8 mouse cellular contexts compared by ENCODE assay signal in the genomic region with DNA sequence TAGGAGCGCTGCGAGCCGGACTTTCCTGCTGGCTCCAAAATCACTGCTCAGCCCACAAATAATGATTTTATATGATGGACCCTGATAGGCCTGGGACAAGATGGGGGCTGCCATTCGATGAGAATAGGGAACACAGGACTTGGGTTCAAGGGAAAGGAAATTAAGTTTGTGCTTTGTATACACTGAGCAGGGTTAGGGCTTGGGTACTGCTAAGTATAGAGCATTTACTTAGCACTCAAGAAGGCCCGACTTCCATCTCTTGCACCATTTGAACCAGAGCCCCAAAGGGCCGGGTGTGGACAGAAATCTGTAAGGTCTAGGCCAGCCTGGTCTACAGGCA. TPM values are rescaled to one million over a fixed set of nuclear protein-coding genes. Genes with fewer than 3 reads are reported as not detected.
DNase-seq lines count a peak whose midpoint lies in the region; ATAC-seq and TF ChIP-seq lines count a peak whose summit lies in the region.

No protein-coding gene starts in this region.

- peak overlapping the region; percentile 89 for H3K4me3 ChIP-seq in layer of hippocampus, adult 2 months
- H3K4me3 ChIP-seq in embryonic facial prominence, embryonic 11.5 days (ENCODE audit: low read depth, low read length): peak overlapping the region; percentile 59
- peak overlapping the region; percentile 70 for H3K4me3 ChIP-seq in intestine, embryonic 14.5 days (ENCODE audit: low read depth, low read length)

- no peak for TF ChIP-seq CTCF in layer of hippocampus, adult 2 months (conservative IDR thresholded peaks at IDR 0.05)

- 30% methylated on average over 6 of the region's 6 CpGs for WGBS in embryonic facial prominence, embryonic 11.5 days
- 32% methylated on average over 6 of the region's 6 CpGs for WGBS in intestine, embryonic 14.5 days

- H3K27ac ChIP-seq in layer of hippocampus, adult 2 months: peak overlapping the region; percentile 85
- peak overlapping the region; percentile 52; the same call in 1 of the 2 replicates for H3K27ac ChIP-seq in embryonic facial prominence, embryonic 11.5 days (replicated peaks; ENCODE audit: low read depth, low read length)
- H3K27ac ChIP-seq in intestine, embryonic 14.5 days (ENCODE audit: low read depth): peak overlapping the region; percentile 77

- no peaks in the 10 kb centered on the region for H3K36me3 ChIP-seq in embryonic facial prominence, embryonic 11.5 days (replicated peaks; ENCODE audit: control insufficient read depth, insufficient read depth, low read depth, low read length)
- H3K36me3 ChIP-seq in intestine, embryonic 14.5 days (ENCODE audit: control insufficient read depth, insufficient read depth, low read length): no peaks in the 10 kb centered on the region

- H3K9ac ChIP-seq in embryonic facial prominence, embryonic 11.5 days (replicated peaks; ENCODE audit: low read length): peak overlapping the region; percentile 71
- H3K9ac ChIP-seq in intestine, embryonic 14.5 days (ENCODE audit: low read length): peak overlapping the region; percentile 59

- DNase-seq in layer of hippocampus, adult 2 months (ENCODE audit: low spot score in 2 of 2): no peak
- DNase-seq in layer of hippocampus, postnatal 25 days (ENCODE audit: extremely low spot score in 1 of 2, low spot score in 1 of 2): no peak
- no peak for DNase-seq in embryonic facial prominence, embryonic 11.5 days (ENCODE audit: low spot score)
- no peak for DNase-seq in intestine, embryonic 14.5 days (ENCODE audit: low spot score)
- DNase-seq in neural tube, embryonic 10.5 days (ENCODE audit: extremely low spot score, low spot score): peak; percentile 30
- no peak for DNase-seq in right cerebral cortex, adult 2 months (ENCODE audit: low spot score in 2 of 2)
- no peak for DNase-seq in adrenal gland, adult (ENCODE audit: inconsistent age in 2 of 2, low spot score in 1 of 2)
- no peak for DNase-seq in frontal cortex, adult 2 months (ENCODE audit: extremely low spot score in 1 of 2, low spot score in 1 of 2)

- H3K27me3 ChIP-seq in embryonic facial prominence, embryonic 11.5 days (ENCODE audit: control insufficient read depth, insufficient read depth, low read length): no peaks in the 10 kb centered on the region
- H3K27me3 ChIP-seq in intestine, embryonic 14.5 days (replicated peaks; ENCODE audit: control insufficient read depth, insufficient read depth, low read length): no peaks in the 10 kb centered on the region

- H3K4me1 ChIP-seq in embryonic facial prominence, embryonic 11.5 days (ENCODE audit: control insufficient read depth, insufficient read depth, low read length): peaks cover 2% of the 10 kb centered on the region
- peaks cover 18% of the 10 kb centered on the region for H3K4me1 ChIP-seq in intestine, embryonic 14.5 days (replicated peaks; ENCODE audit: control insufficient read depth, insufficient read depth, low read length)

- H3K9me3 ChIP-seq in embryonic facial prominence, embryonic 11.5 days (replicated peaks; ENCODE audit: control insufficient read depth, low read length): no peaks in the 10 kb centered on the region
- H3K9me3 ChIP-seq in intestine, embryonic 14.5 days (ENCODE audit: control insufficient read depth, low read length): no peaks in the 10 kb centered on the region

- H3K4me2 ChIP-seq in embryonic facial prominence, embryonic 11.5 days (ENCODE audit: low read depth, low read length): peak overlapping the region; percentile 69
- peak overlapping the region; percentile 84 for H3K4me2 ChIP-seq in intestine, embryonic 14.5 days (ENCODE audit: low read length)

- peak; percentile 22 for ATAC-seq in embryonic facial prominence, embryonic 11.5 days (replicated peaks; ENCODE audit: insufficient number of reproducible peaks, low FRiP score, low TSS enrichment, low read depth)
- ATAC-seq in intestine, embryonic 14.5 days (replicated peaks; ENCODE audit: low FRiP score, low TSS enrichment, low read depth): peak; percentile 37

RNA-seq across cellular contexts. Expression of a gene that starts 0.5 kb away (rescaled TPM):
- 10 to 100 TPM; 10.6 to 12.2 TPM for total RNA-seq in layer of hippocampus, adult 2 months (2021)
- total RNA-seq in layer of hippocampus, postnatal 25 days (2021): 10 to 100 TPM; 14.4 to 15.5 TPM
- polyA plus RNA-seq in embryonic facial prominence, embryonic 11.5 days (2014; fragmentation: Nextera tagmentation; extraction: Ambion mirVana): 73.7 and 76.3 TPM in 2 replicates
- 131 and 160 TPM in 2 replicates for polyA plus RNA-seq in intestine, embryonic 14.5 days (2014; fragmentation: Nextera tagmentation; extraction: Ambion mirVana)
- 14.1 and 18.7 TPM in 2 replicates for polyA plus RNA-seq in frontal cortex, adult 2 months (2012; rRNA removed)

RNA-seq across cellular contexts. Expression of a gene that starts 14.9 kb away (rescaled TPM):
- total RNA-seq in layer of hippocampus, adult 2 months (2021): 10 to 100 TPM; 77.7 to 80.2 TPM
- total RNA-seq in layer of hippocampus, postnatal 25 days (2021): 10 to 100 TPM; 80.0 to 83.0 TPM
- 125 and 138 TPM in 2 replicates for polyA plus RNA-seq in embryonic facial prominence, embryonic 11.5 days (2014; fragmentation: Nextera tagmentation; extraction: Ambion mirVana)
- 117 and 123 TPM in 2 replicates for polyA plus RNA-seq in intestine, embryonic 14.5 days (2014; fragmentation: Nextera tagmentation; extraction: Ambion mirVana)
- polyA plus RNA-seq in frontal cortex, adult 2 months (2012; rRNA removed): 103 and 105 TPM in 2 replicates

RNA-seq across cellular contexts. Expression of a gene that starts 14.9 kb away (rescaled TPM):
- total RNA-seq in layer of hippocampus, adult 2 months (2021): 10 to 100 TPM; 29.9 to 31.3 TPM
- total RNA-seq in layer of hippocampus, postnatal 25 days (2021): 10 to 100 TPM; 34.7 to 35.5 TPM
- polyA plus RNA-seq in embryonic facial prominence, embryonic 11.5 days (2014; fragmentation: Nextera tagmentation; extraction: Ambion mirVana): 91.6 and 91.9 TPM in 2 replicates
- polyA plus RNA-seq in intestine, embryonic 14.5 days (2014; fragmentation: Nextera tagmentation; extraction: Ambion mirVana): 83.3 and 86.7 TPM in 2 replicates
- 34.2 and 36.1 TPM in 2 replicates for polyA plus RNA-seq in frontal cortex, adult 2 months (2012; rRNA removed)

RNA-seq across cellular contexts. Expression of a gene that starts 39.0 kb away (rescaled TPM):
- 100 to 1,000 TPM; 121 to 122 TPM for total RNA-seq in layer of hippocampus, adult 2 months (2021)
- 100 to 1,000 TPM; 122 TPM for total RNA-seq in layer of hippocampus, postnatal 25 days (2021)
- polyA plus RNA-seq in embryonic facial prominence, embryonic 11.5 days (2014; fragmentation: Nextera tagmentation; extraction: Ambion mirVana): 159 and 161 TPM in 2 replicates
- 146 and 147 TPM in 2 replicates for polyA plus RNA-seq in intestine, embryonic 14.5 days (2014; fragmentation: Nextera tagmentation; extraction: Ambion mirVana)
- polyA plus RNA-seq in frontal cortex, adult 2 months (2012; rRNA removed): 107 and 115 TPM in 2 replicates

RNA-seq across cellular contexts. Expression of a gene that starts 39.1 kb away (rescaled TPM):
- 10 to 100 TPM; 44.2 to 45.7 TPM for total RNA-seq in layer of hippocampus, adult 2 months (2021)
- 10 to 100 TPM; 40.7 to 44.5 TPM for total RNA-seq in layer of hippocampus, postnatal 25 days (2021)
- polyA plus RNA-seq in embryonic facial prominence, embryonic 11.5 days (2014; fragmentation: Nextera tagmentation; extraction: Ambion mirVana): 66.4 and 70.1 TPM in 2 replicates
- 57.9 and 63.2 TPM in 2 replicates for polyA plus RNA-seq in intestine, embryonic 14.5 days (2014; fragmentation: Nextera tagmentation; extraction: Ambion mirVana)
- 51.4 and 56.6 TPM in 2 replicates for polyA plus RNA-seq in frontal cortex, adult 2 months (2012; rRNA removed)
